Mouse (Mus musculus) cerebellum, adult 9-11 months (tissue): ENCODE results near the gene Nipa2.

Source experiments
- DNase-seq: peaks from one replicate; pipeline ENCODE4 v3.0.0; 2022

Gene Nipa2

GRCm38 (mm10) chr7:55962004-55962908, at the start of gene Nipa2:
Gene Nipa2, minus strand, starts transcription at chr7:55962476.
- peak; percentile 94 for DNase-seq

GRCm38 (mm10) chr7:56011018-56011333, 48.7 kb upstream of the Nipa2 start:
- DNase-seq, result no peak

GRCm38 (mm10) chr7:56010318-56011017, 48.2 kb upstream of the Nipa2 start:
- no peak for DNase-seq

- DNase-seq, result no peak
Measured at GRCm38 (mm10) chr7:55998997-55999396, 36.7 kb upstream of the Nipa2 start.

- DNase-seq, result no peak
Measured at GRCm38 (mm10) chr7:55995013-55995412, 32.7 kb upstream of the Nipa2 start.

- DNase-seq, result no peak
Measured at GRCm38 (mm10) chr7:55991858-55992257, 29.6 kb upstream of the Nipa2 start.

- no peak for DNase-seq
Measured at GRCm38 (mm10) chr7:55991129-55991528, 28.9 kb upstream of the Nipa2 start.

- peak; percentile 66 for DNase-seq
Measured at GRCm38 (mm10) chr7:55986526-55987214, 24.4 kb upstream of the Nipa2 start.

- no peak for DNase-seq
Measured at GRCm38 (mm10) chr7:55984754-55985153, 22.5 kb upstream of the Nipa2 start.

- DNase-seq, result no peak
Measured at GRCm38 (mm10) chr7:55983107-55983506, 20.8 kb upstream of the Nipa2 start.

- no peak for DNase-seq
Measured at GRCm38 (mm10) chr7:55982010-55982700, 19.9 kb upstream of the Nipa2 start.

- no peak for DNase-seq
Measured at GRCm38 (mm10) chr7:55981511-55981910, 19.2 kb upstream of the Nipa2 start.

GRCm38 (mm10) chr7:55974429-55974828, 12.2 kb upstream of the Nipa2 start:
- no peak for DNase-seq

GRCm38 (mm10) chr7:55969415-55969814, 7.1 kb upstream of the Nipa2 start:
- DNase-seq, result no peak

- no peak for DNase-seq
Measured at GRCm38 (mm10) chr7:55968258-55968901, 6.1 kb upstream of the Nipa2 start.

GRCm38 (mm10) chr7:55966866-55967460, 4.7 kb upstream of the Nipa2 start:
- no peak for DNase-seq

GRCm38 (mm10) chr7:55960506-55960905, 1.8 kb downstream of the Nipa2 start:
- no peak for DNase-seq

GRCm38 (mm10) chr7:55959801-55960200, 2.5 kb downstream of the Nipa2 start:
- no peak for DNase-seq

GRCm38 (mm10) chr7:55957916-55958315, 4.4 kb downstream of the Nipa2 start:
- DNase-seq, result no peak

- DNase-seq, result no peak
Measured at GRCm38 (mm10) chr7:55957178-55957577, 5.1 kb downstream of the Nipa2 start.

GRCm38 (mm10) chr7:55956054-55956453, 6.2 kb downstream of the Nipa2 start:
- no peak for DNase-seq

GRCm38 (mm10) chr7:55938341-55938740, 23.9 kb downstream of the Nipa2 start:
- no peak for DNase-seq
